Mouse (Mus musculus) heart, adult 2 months (tissue): ENCODE data around the gene Slx1b. TPM values are rescaled to one million over a fixed set of nuclear protein-coding genes. Genes with fewer than 3 reads are reported as not detected.

Experiments used
- DNase-seq, 2 experiments: peaks; one replicate each; pipeline ENCODE4 v3.0.0; 2021
- H3K27ac ChIP-seq: fragments of 200-600 bp; 2 replicates; pipeline ENCODE4 v1.8.1; 2022
- H3K27me3 ChIP-seq: fragments of 200-500 bp; 2 replicates; pipeline ENCODE4 v1.6.1; 2012; ENCODE audit warnings: mild to moderate bottlenecking, low read length, inconsistent platforms, mixed read lengths; ENCODE audit not compliant: control insufficient read depth, insufficient read depth
- H3K36me3 ChIP-seq: fragments of 200-500 bp; 2 replicates; pipeline ENCODE4 v1.6.1; 2012; ENCODE audit warnings: low read length, inconsistent platforms; ENCODE audit not compliant: control insufficient read depth, insufficient read depth
- H3K4me1 ChIP-seq: fragments of 200-500 bp; 2 replicates; pipeline ENCODE4 v1.6.1; 2011; ENCODE audit warnings: low read length; ENCODE audit not compliant: control insufficient read depth, insufficient read depth
- H3K4me3 ChIP-seq: fragments of 200-600 bp; 2 replicates; pipeline ENCODE4 v1.8.1; 2022
- H3K79me2 ChIP-seq: fragments of 200-500 bp; replicated peaks from 2 replicates; pipeline ENCODE4 v1.6.1; 2012; ENCODE audit warnings: mild to moderate bottlenecking, inconsistent platforms, low read length, moderate library complexity, mixed read lengths; ENCODE audit not compliant: control insufficient read depth, insufficient read depth
- H3K9ac ChIP-seq: fragments of 200-500 bp; 2 replicates; pipeline ENCODE4 v1.6.1; 2012; ENCODE audit warnings: low read depth, mild to moderate bottlenecking, control low read depth, inconsistent platforms, low read length, mixed read lengths
- CTCF ChIP-seq: fragments of 200-600 bp; IDR thresholded peaks from 2 replicates; pipeline ENCODE4 v1.8.1; 2022; ENCODE audit warnings: antibody characterized with exemption, mild to moderate bottlenecking, moderate library complexity
- EP300 ChIP-seq: fragments of 200-500 bp; IDR thresholded peaks from 2 replicates; pipeline ENCODE4 v1.6.1; 2011; ENCODE audit warnings: low read depth, low read length, control low read depth; ENCODE audit not compliant: insufficient read depth
- POLR2A ChIP-seq: fragments of 200-500 bp; IDR thresholded peaks from 2 replicates; pipeline ENCODE4 v1.6.1; 2011; ENCODE audit warnings: mild to moderate bottlenecking, low read depth, low read length, control low read depth; ENCODE audit not compliant: insufficient read depth
- WGBS: fragments of 180-500 bp; shearing (Covaris S2); methylation state at CpG from one replicate; pipeline ENCODE4 v1.1.7; 2018; 5-methylcytosine and 5-hydroxymethylcytosine counted together
- intact Hi-C: fragments of 180-260 bp; cut with DNase I; formaldehyde crosslinking; loops from one replicate; pipeline ENCODE4 v1.15.1; 2025
- polyA plus RNA-seq: library from polyadenylated mRNA; depleted of rRNA; stranded (reverse); fragments of >200 nt; gene quantifications from 2 replicates; pipeline ENCODE4 v1.2.3, GENCODE M21; 2012
- total RNA-seq, 2 experiments: library from RNA; stranded (reverse); gene quantifications; 2 replicates each; pipeline ENCODE4 v1.2.3; 2021

Slx1b gene
- total and polyA plus RNA-seq, 3 experiments: 3.6 to 10.3 (median 3.9) TPM

- H3K36me3 ChIP-seq: peaks cover 16% of the 10 kb centered on the region
- peak; percentile 73 to 80 for DNase-seq
- H3K4me3 ChIP-seq: peak within 1 kb of the TSS; percentile 56
- WGBS: 0% methylated on average over 1 of the region's 1 CpGs
- intact Hi-C loops: loop anchor here (2.0 kb wide), 1 partner anchor 33 kb away; no protein-coding TSS in a partner anchor
- peak; percentile 97 for TF ChIP-seq POLR2A
- no peak for TF ChIP-seq CTCF
- TF ChIP-seq EP300: peak; percentile 95
- no peaks in the 10 kb centered on the region; the same call in 1 of the 2 replicates for H3K79me2 ChIP-seq
- H3K9ac ChIP-seq: peak within 1 kb of the TSS; percentile 86
- H3K27me3 ChIP-seq: no peaks in the 10 kb centered on the region
- peak within 1 kb of the TSS; percentile 94 for H3K27ac ChIP-seq
- peaks cover 12% of the 10 kb centered on the region for H3K4me1 ChIP-seq
Observed at GRCm38 (mm10) chr7:126676207-126676606, 19.4 kb downstream of the Slx1b start, which contains the start of gene Sult1a1. TSS of gene Sult1a1 (minus strand) at chr7:126676432.

DNA sequence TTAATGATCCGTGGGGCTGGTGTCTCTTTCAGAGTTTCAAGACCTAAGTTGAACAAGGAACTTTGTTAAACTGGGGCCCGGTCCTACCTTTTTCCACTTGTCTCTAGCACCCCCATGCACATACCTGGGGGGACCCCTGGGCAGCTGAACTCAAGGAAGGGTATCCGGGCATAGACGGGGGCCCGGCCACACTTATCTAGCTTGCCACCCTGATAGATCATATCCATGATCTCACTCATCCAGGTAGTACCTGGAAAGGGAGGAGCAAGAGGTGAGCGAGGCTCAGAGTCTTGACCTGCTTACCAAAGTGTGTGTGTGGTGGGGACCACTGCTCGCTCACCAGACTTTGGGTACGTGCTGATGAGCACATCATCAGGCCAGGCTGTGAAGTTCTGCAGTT is 20.5 kb downstream of the Slx1b start:
- no peaks in the 10 kb centered on the region; the same call in 1 of the 2 replicates for H3K79me2 ChIP-seq
- H3K36me3 ChIP-seq: peaks cover 16% of the 10 kb centered on the region
- no peaks in the 10 kb centered on the region for H3K27me3 ChIP-seq
- no peak for TF ChIP-seq CTCF
- H3K9ac ChIP-seq: peak overlapping the region; percentile 71
- DNase-seq: no peak
- H3K4me3 ChIP-seq: peak overlapping the region; percentile 56
- WGBS: 96% methylated on average over 8 of the region's 8 CpGs
- intact Hi-C loops: no loop called here
- H3K27ac ChIP-seq: peak overlapping the region; percentile 94
- peaks cover 12% of the 10 kb centered on the region for H3K4me1 ChIP-seq

DNA sequence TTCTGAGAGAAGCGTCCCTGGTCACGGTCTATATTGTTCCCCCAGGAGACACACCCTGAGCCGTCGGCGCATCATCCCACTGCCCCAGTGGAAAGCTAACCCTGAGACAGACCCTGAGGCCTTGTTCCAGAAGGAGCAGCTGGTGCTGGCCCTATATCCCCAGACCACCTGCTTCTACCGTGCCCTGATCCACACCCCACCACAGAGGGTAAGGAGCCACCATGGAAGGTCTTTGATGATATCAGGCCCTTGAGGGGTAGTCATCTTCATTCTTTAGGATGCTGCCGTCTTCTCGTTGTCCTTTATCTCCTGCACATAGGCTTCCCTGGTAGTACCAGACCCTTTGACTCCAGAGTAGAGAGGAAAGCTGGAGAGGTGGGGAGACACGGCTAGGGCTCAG is 23.5 kb downstream of the Slx1b start:
- no peaks in the 10 kb centered on the region; the same call in 1 of the 2 replicates for H3K79me2 ChIP-seq
- intact Hi-C loops: no loop called here
- peaks cover 18% of the 10 kb centered on the region for H3K36me3 ChIP-seq
- H3K4me3 ChIP-seq: no peak overlapping the region
- peaks cover 19% of the 10 kb centered on the region for H3K4me1 ChIP-seq
- 93% methylated on average over 9 of the region's 9 CpGs for WGBS
- no peak for DNase-seq
- TF ChIP-seq POLR2A (no peak), EP300 (no peak), CTCF (no peak)
- H3K9ac ChIP-seq: no peak overlapping the region
- no peaks in the 10 kb centered on the region for H3K27me3 ChIP-seq
- no peak overlapping the region for H3K27ac ChIP-seq

DNA sequence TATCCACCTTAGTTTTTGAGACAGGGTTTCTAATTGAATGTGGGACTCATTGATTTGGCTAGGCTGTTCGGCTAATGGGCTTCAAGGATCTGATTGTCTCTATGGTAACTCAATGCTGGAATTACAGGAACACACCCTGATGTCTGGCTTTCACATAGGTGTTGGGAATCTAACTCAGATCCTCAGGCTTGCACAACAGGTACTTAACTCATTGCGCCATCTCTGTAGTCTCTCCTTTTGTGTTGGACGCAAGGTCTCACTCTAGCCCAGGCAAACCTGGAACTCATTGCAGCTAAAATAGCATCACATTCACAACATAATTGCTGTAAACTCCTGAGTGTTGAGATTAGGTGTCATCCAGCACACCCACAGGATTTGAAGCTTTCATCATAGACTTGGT is 25.4 kb downstream of the Slx1b start:
- no peak overlapping the region for H3K9ac ChIP-seq
- H3K4me3 ChIP-seq: no peak overlapping the region
- no peak for DNase-seq
- TF ChIP-seq EP300 (no peak), CTCF (no peak), POLR2A (no peak)
- no peaks in the 10 kb centered on the region for H3K27me3 ChIP-seq
- no peaks in the 10 kb centered on the region; the same call in 1 of the 2 replicates for H3K79me2 ChIP-seq
- 87% methylated on average over 3 of the region's 3 CpGs for WGBS
- intact Hi-C loops: no loop called here
- H3K4me1 ChIP-seq: peaks cover 9% of the 10 kb centered on the region
- peaks cover 18% of the 10 kb centered on the region for H3K36me3 ChIP-seq
- H3K27ac ChIP-seq: no peak overlapping the region

DNA sequence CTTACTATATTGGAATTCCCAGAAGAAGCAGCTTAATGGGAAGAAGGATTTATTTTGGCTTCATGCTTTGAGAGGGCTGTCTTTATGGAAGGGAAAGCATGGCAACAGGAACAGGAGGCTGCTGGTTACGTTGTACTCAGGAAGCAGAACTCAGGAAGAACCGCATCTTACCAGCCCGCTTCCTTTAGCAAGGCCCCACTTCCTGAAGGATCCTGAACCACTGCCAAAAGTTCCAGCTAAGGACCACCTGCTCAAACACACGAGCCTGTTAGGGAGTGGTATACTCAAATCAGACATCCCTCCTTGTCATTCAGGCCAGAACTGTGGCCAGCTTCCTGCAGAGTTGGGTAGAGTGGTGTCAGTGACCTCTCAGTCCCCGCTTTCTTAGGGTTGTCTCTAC is 27.1 kb downstream of the Slx1b start:
- no peak for DNase-seq
- intact Hi-C loops: loop anchor here (2.0 kb wide), 1 partner anchor 16 kb away; no protein-coding TSS in a partner anchor
- Histone ChIP-seq H3K4me3 (no peak overlapping the region), H3K9ac (no peak overlapping the region), H3K27ac (peak overlapping the region; percentile 49), H3K79me2 (no peaks in the 10 kb centered on the region), H3K4me1 (peaks cover 14% of the 10 kb centered on the region), H3K27me3 (no peaks in the 10 kb centered on the region), H3K36me3 (peaks cover 10% of the 10 kb centered on the region)
- 37% methylated on average over 5 of the region's 5 CpGs for WGBS
- TF ChIP-seq CTCF (no peak), EP300 (no peak), POLR2A (peak; percentile 32; the same call in 1 of the 2 replicates)

DNA sequence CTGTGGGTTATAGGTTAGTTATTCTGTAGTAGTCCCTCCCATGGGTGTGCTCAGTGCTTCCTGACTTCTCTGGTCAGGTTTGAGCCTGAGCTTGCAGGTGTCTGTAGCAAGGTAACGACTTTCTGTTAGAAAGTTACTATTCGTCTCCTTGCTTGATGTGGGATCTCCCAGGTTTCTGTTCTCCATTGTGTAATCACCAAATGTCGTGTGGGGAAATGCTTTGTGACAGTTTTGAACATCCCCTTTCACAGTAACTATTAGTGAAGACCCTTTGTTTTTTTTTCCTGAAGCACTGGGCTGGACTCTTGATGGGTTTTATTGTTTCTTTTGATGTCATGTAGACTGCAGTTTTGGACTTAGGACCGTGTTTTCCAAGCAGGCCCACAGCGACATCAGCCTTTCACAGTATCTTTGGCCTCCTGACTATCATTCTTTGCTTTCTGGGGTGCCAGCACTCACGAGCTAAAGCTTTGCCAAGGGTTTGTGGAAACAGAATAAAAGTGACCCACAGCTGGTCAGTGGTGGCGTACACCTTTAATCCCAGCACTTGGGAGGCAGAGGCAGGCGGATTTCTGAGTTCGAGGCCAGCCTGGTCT is 28.0 kb downstream of the Slx1b start:
- H3K36me3 ChIP-seq: peaks cover 2% of the 10 kb centered on the region; the same call in 1 of the 2 replicates
- H3K27ac ChIP-seq: no peak overlapping the region; the same call in 1 of the 2 replicates
- H3K4me3 ChIP-seq: no peak overlapping the region
- TF ChIP-seq EP300 (no peak), POLR2A (no peak), CTCF (no peak)
- H3K4me1 ChIP-seq: peaks cover 14% of the 10 kb centered on the region
- H3K9ac ChIP-seq: no peak overlapping the region
- 73% methylated on average over 9 of the region's 9 CpGs for WGBS
- DNase-seq: no peak
- no peaks in the 10 kb centered on the region for H3K27me3 ChIP-seq
- H3K79me2 ChIP-seq: no peaks in the 10 kb centered on the region
- intact Hi-C loops: loop anchor here (2.0 kb wide), 1 partner anchor 15 kb away; no protein-coding TSS in a partner anchor
